Mouse (Mus musculus) yolk sac, embryonic 10.5 days (tissue): Measurements from ENCODE around the gene Lipc.

ENCODE experiments used
- DNase-seq: peaks from one replicate; pipeline ENCODE4 v3.0.0-alpha.2; 2017; ENCODE audit warnings: low spot score

The Lipc gene

GRCm38 (mm10) chr9:70957717-70958116, 5.7 kb upstream of the Lipc start:
- DNase-seq = no peak

- DNase-seq = no peak
Measured at GRCm38 (mm10) chr9:70954226-70954625, 2.2 kb upstream of the Lipc start.

GRCm38 (mm10) chr9:70949336-70949735, 2.7 kb downstream of the Lipc start:
- DNase-seq = no peak

GRCm38 (mm10) chr9:70947312-70947711, 4.7 kb downstream of the Lipc start:
- DNase-seq = no peak

- DNase-seq = no peak
Measured at GRCm38 (mm10) chr9:70942686-70943333, 9.2 kb downstream of the Lipc start.

GRCm38 (mm10) chr9:70939752-70940501, 12.1 kb downstream of the Lipc start:
- DNase-seq = peak; percentile 82

- DNase-seq = no peak
Measured at GRCm38 (mm10) chr9:70938850-70939249, 13.2 kb downstream of the Lipc start.

- DNase-seq = no peak
Measured at GRCm38 (mm10) chr9:70938134-70938533, 13.9 kb downstream of the Lipc start.

GRCm38 (mm10) chr9:70934587-70935295, 17.3 kb downstream of the Lipc start:
- DNase-seq = peak; percentile 82

GRCm38 (mm10) chr9:70930641-70931020, 21.4 kb downstream of the Lipc start:
- DNase-seq = no peak

- DNase-seq = no peak
Measured at GRCm38 (mm10) chr9:70929840-70930640, 22.0 kb downstream of the Lipc start.

- no peak for DNase-seq
Measured at GRCm38 (mm10) chr9:70928472-70928871, 23.6 kb downstream of the Lipc start.

GRCm38 (mm10) chr9:70927701-70928100, 24.3 kb downstream of the Lipc start:
- no peak for DNase-seq

GRCm38 (mm10) chr9:70926820-70927588, 25.0 kb downstream of the Lipc start:
- DNase-seq = peak; percentile 70

- DNase-seq = no peak
Measured at GRCm38 (mm10) chr9:70925225-70925624, 26.8 kb downstream of the Lipc start.

- DNase-seq = no peak
Measured at GRCm38 (mm10) chr9:70924763-70925162, 27.3 kb downstream of the Lipc start.

GRCm38 (mm10) chr9:70921781-70922565, 30.1 kb downstream of the Lipc start:
- no peak for DNase-seq

GRCm38 (mm10) chr9:70921132-70921531, 30.9 kb downstream of the Lipc start:
- DNase-seq = no peak

GRCm38 (mm10) chr9:70919271-70919670, 32.8 kb downstream of the Lipc start:
- no peak for DNase-seq

- DNase-seq = no peak
Measured at GRCm38 (mm10) chr9:70916516-70916915, 35.5 kb downstream of the Lipc start.

GRCm38 (mm10) chr9:70915356-70915685, 36.7 kb downstream of the Lipc start:
- DNase-seq = no peak
